Mouse (Mus musculus) v-Abl transformed pro-B cells (cell line): Measurements from ENCODE around the gene R3hdm2.

ENCODE experiments used
- in situ Hi-C, 2 experiments: fragments of 400-800 bp; cut with MboI; formaldehyde crosslinking; loops; one replicate each; pipeline ENCODE4 v1.15.1; 2025; ENCODE audit not compliant: unreplicated experiment in 2 of 2

The R3hdm2 gene

GRCm38 (mm10) chr10:127514111-127514698, 134.1 kb downstream of the R3hdm2 start:
- in situ Hi-C loops = no loop called here

GRCm38 (mm10) chr10:127514764-127515163, 134.6 kb downstream of the R3hdm2 start, which contains the start of gene Ndufa4l2:
TSS of gene Ndufa4l2 (plus strand) at chr10:127514967.
- in situ Hi-C loops = no loop called here

GRCm38 (mm10) chr10:127515271-127515982, 135.3 kb downstream of the R3hdm2 start:
- in situ Hi-C loops = no loop called here

GRCm38 (mm10) chr10:127515983-127516459, 135.9 kb downstream of the R3hdm2 start:
- in situ Hi-C loops = no loop called here

- in situ Hi-C loops = no loop called here
Measured at GRCm38 (mm10) chr10:127516576-127517260, 136.6 kb downstream of the R3hdm2 start.

- in situ Hi-C loops = no loop called here
Measured at GRCm38 (mm10) chr10:127517941-127518340, 137.8 kb downstream of the R3hdm2 start.

GRCm38 (mm10) chr10:127519041-127519701, 139.0 kb downstream of the R3hdm2 start:
- in situ Hi-C loops = no loop called here

- in situ Hi-C loops = no loop called here
Measured at GRCm38 (mm10) chr10:127519903-127520713, 140.0 kb downstream of the R3hdm2 start.

GRCm38 (mm10) chr10:127520714-127521357, 140.7 kb downstream of the R3hdm2 start:
- in situ Hi-C loops = no loop called here

GRCm38 (mm10) chr10:127521611-127522080, 141.5 kb downstream of the R3hdm2 start:
- in situ Hi-C loops = no loop called here

GRCm38 (mm10) chr10:127522088-127522581, 142.0 kb downstream of the R3hdm2 start, which contains the start of gene Shmt2:
TSS of gene Shmt2 (minus strand) at chr10:127522444.
- in situ Hi-C loops = no loop called here

GRCm38 (mm10) chr10:127524646-127525255, 144.6 kb downstream of the R3hdm2 start:
- in situ Hi-C loops = no loop called here

GRCm38 (mm10) chr10:127526048-127526447, 145.9 kb downstream of the R3hdm2 start:
- in situ Hi-C loops = no loop called here

- in situ Hi-C loops = no loop called here
Measured at GRCm38 (mm10) chr10:127526681-127527080, 146.6 kb downstream of the R3hdm2 start.

GRCm38 (mm10) chr10:127527481-127527880, 147.4 kb downstream of the R3hdm2 start:
- in situ Hi-C loops = no loop called here

- in situ Hi-C loops = no loop called here
Measured at GRCm38 (mm10) chr10:127530945-127531344, 150.8 kb downstream of the R3hdm2 start.

- in situ Hi-C loops = no loop called here
Measured at GRCm38 (mm10) chr10:127531548-127531947, 151.4 kb downstream of the R3hdm2 start.

GRCm38 (mm10) chr10:127534036-127534928, 154.2 kb downstream of the R3hdm2 start, which contains the start of gene Nxph4:
TSS of gene Nxph4 (minus strand) at chr10:127534559.
- in situ Hi-C loops = no loop called here
